Mouse (Mus musculus) liver, adult 2 months (tissue): ENCODE results near the gene 1700061G19Rik. TPM values are rescaled to one million over a fixed set of nuclear protein-coding genes. Genes with fewer than 3 reads are reported as not detected.
A peak's percentile ranks its signal among the peaks of the same experiment; 100 is the strongest.

ENCODE experiments used
- DNase-seq: peaks from one replicate; pipeline ENCODE4 v3.0.0-alpha.2; 2011; ENCODE audit warnings: low read depth, low spot score; ENCODE audit errors: extremely low read depth
- H3K27ac ChIP-seq: fragments of 200-500 bp; replicated peaks from 2 replicates; pipeline ENCODE4 v1.5.1; 2012; ENCODE audit warnings: low read depth, mild to moderate bottlenecking, control low read depth, inconsistent platforms, low read length; ENCODE audit not compliant: insufficient read depth
- H3K27me3 ChIP-seq: fragments of 200-500 bp; 2 replicates; pipeline ENCODE4 v1.6.1; 2012; ENCODE audit warnings: mild to moderate bottlenecking, moderate library complexity, low read length, inconsistent platforms; ENCODE audit not compliant: control insufficient read depth, insufficient read depth
- H3K36me3 ChIP-seq: fragments of 200-500 bp; 2 replicates; pipeline ENCODE4 v1.6.1; 2012; ENCODE audit warnings: low read length, inconsistent platforms; ENCODE audit not compliant: control insufficient read depth, insufficient read depth
- H3K4me1 ChIP-seq: fragments of 200-500 bp; 2 replicates; pipeline ENCODE4 v1.6.1; 2011; ENCODE audit warnings: low read length; ENCODE audit not compliant: control insufficient read depth, insufficient read depth
- H3K4me3 ChIP-seq: fragments of 200-500 bp; 2 replicates; pipeline ENCODE4 v1.5.1; 2011; ENCODE audit warnings: low read depth, mild to moderate bottlenecking, control low read depth, low read length, moderate library complexity; ENCODE audit not compliant: insufficient read depth
- H3K79me2 ChIP-seq: fragments of 200-500 bp; 2 replicates; pipeline ENCODE4 v1.6.1; 2012; ENCODE audit warnings: inconsistent platforms, mild to moderate bottlenecking, low read length, moderate library complexity; ENCODE audit not compliant: control insufficient read depth, insufficient read depth
- H3K9ac ChIP-seq: fragments of 200-500 bp; 2 replicates; pipeline ENCODE4 v1.6.1; 2012; ENCODE audit warnings: low read depth, mild to moderate bottlenecking, control low read depth, inconsistent platforms, low read length
- CTCF ChIP-seq: fragments of 200-500 bp; IDR thresholded peaks from 2 replicates; pipeline ENCODE4 v1.5.1; 2011; ENCODE audit warnings: low read depth, low read length, control low read depth
- POLR2A ChIP-seq: fragments of 200-500 bp; IDR thresholded peaks from 2 replicates; pipeline ENCODE4 v1.6.1; 2011; ENCODE audit warnings: low read length, control low read depth; ENCODE audit not compliant: insufficient read depth; ENCODE audit errors: extremely low read depth
- WGBS: fragments of 180-500 bp; shearing (Covaris S2); methylation state at CpG from one replicate; pipeline ENCODE4 v1.1.7; 2018; 5-methylcytosine and 5-hydroxymethylcytosine counted together
- polyA plus RNA-seq: library from polyadenylated mRNA; depleted of rRNA; stranded (reverse); fragments of >200 nt; gene quantifications from 2 replicates; pipeline ENCODE4 v1.2.3, GENCODE M21; 2012
- total RNA-seq: library from RNA; depleted of rRNA; stranded (reverse); fragments of >200 nt; gene quantifications from 2 replicates; pipeline ENCODE4 v1.2.3, GENCODE M21; 2014

Gene 1700061G19Rik
- total and polyA plus RNA-seq, 2 experiments, result 0.02 TPM; not detected in 1

DNA sequence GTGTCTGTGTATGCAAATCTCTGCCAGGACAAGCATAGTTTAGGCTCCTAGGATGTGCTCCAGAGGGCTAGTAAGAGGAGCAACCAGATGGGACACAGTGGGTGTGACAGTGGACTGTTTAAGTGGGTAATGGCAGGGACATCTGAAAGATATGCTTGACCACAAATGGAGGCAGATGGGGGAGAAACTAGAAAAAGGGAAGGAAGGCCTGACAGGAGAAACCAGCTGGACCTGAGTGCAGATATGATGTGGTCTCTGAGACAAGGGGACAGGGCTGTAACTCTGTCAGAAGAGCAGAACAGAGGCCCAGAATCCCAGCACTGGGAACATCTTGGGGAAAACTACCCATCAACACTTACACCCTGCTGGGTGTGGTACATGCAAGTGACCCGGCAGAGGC is 54.3 kb downstream of the 1700061G19Rik start:
- Histone ChIP-seq H3K27ac (no peak overlapping the region), H3K27me3 (no peaks in the 10 kb centered on the region), H3K36me3 (no peaks in the 10 kb centered on the region), H3K4me3 (no peak overlapping the region), H3K4me1 (peaks cover 9% of the 10 kb centered on the region; the same call in 1 of the 2 replicates), H3K79me2 (no peaks in the 10 kb centered on the region; the same call in 1 of the 2 replicates), H3K9ac (no peak overlapping the region)
- no peak for DNase-seq
- 74% methylated on average over 1 of the region's 1 CpGs for WGBS
- TF ChIP-seq POLR2A, result no peak
- TF ChIP-seq CTCF, result no peak

- no peak overlapping the region for H3K27ac ChIP-seq
- H3K9ac ChIP-seq, result no peak overlapping the region
Measured at GRCm38 (mm10) chr17:56930026-56930425, 54.7 kb downstream of the 1700061G19Rik start.

GRCm38 (mm10) chr17:56933395-56933794 is 58.1 kb downstream of the 1700061G19Rik start:
- no peak for DNase-seq
- peaks cover 6% of the 10 kb centered on the region for H3K79me2 ChIP-seq
- H3K9ac ChIP-seq, result no peak overlapping the region
- TF ChIP-seq POLR2A (no peak), CTCF (no peak)
- WGBS, result 95% methylated on average over 2 of the region's 2 CpGs
- H3K4me3 ChIP-seq, result no peak overlapping the region
- H3K4me1 ChIP-seq, result peaks cover 12% of the 10 kb centered on the region
- no peak overlapping the region for H3K27ac ChIP-seq
- no peaks in the 10 kb centered on the region for H3K27me3 ChIP-seq
- no peaks in the 10 kb centered on the region for H3K36me3 ChIP-seq

More at GRCm38 (mm10) chr17:56930026-56930425, 54.7 kb downstream of the 1700061G19Rik start:
- 9% methylated on average over 8 of the region's 8 CpGs for WGBS
- peaks cover 4% of the 10 kb centered on the region for H3K79me2 ChIP-seq
- no peak overlapping the region for H3K4me3 ChIP-seq
- peaks cover 12% of the 10 kb centered on the region for H3K4me1 ChIP-seq
- no peaks in the 10 kb centered on the region for H3K27me3 ChIP-seq
- H3K36me3 ChIP-seq, result no peaks in the 10 kb centered on the region
- TF ChIP-seq CTCF (no peak), POLR2A (no peak)
- DNase-seq, result peak; percentile 95

- Histone ChIP-seq H3K4me3 (peak overlapping the region; percentile 87), H3K9ac (peak overlapping the region; percentile 98), H3K27me3 (no peaks in the 10 kb centered on the region), H3K79me2 (peaks cover 6% of the 10 kb centered on the region), H3K4me1 (peaks cover 10% of the 10 kb centered on the region), H3K36me3 (no peaks in the 10 kb centered on the region), H3K27ac (no peak overlapping the region)
- TF ChIP-seq POLR2A, result no peak
- TF ChIP-seq CTCF, result no peak
- 8% methylated on average over 42 of the region's 45 CpGs for WGBS
- no peak for DNase-seq
Measured at GRCm38 (mm10) chr17:56934545-56935330, 59.5 kb downstream of the 1700061G19Rik start.

- H3K27ac ChIP-seq, result no peak within 1 kb of the TSS
Measured at GRCm38 (mm10) chr17:56935363-56936131, 60.3 kb downstream of the 1700061G19Rik start, which contains the start of gene Mllt1. Mllt1 (minus strand) TSS chr17:56935415.

More at GRCm38 (mm10) chr17:56935363-56936131, 60.3 kb downstream of the 1700061G19Rik start, which contains the start of gene Mllt1:
- Histone ChIP-seq H3K27me3 (no peaks in the 10 kb centered on the region), H3K4me1 (peaks cover 7% of the 10 kb centered on the region), H3K4me3 (peak within 1 kb of the TSS; percentile 87), H3K9ac (peak within 1 kb of the TSS; percentile 98), H3K79me2 (peaks cover 6% of the 10 kb centered on the region), H3K36me3 (no peaks in the 10 kb centered on the region)
- WGBS, result 4% methylated on average over 76 of the region's 76 CpGs
- peak; percentile 79 for DNase-seq
- TF ChIP-seq POLR2A (no peak), CTCF (peak; percentile 79)
